Mouse (Mus musculus): ENCODE data around the gene Sdk2. TPM values are rescaled to one million over a fixed set of nuclear protein-coding genes. Genes with fewer than 3 reads are reported as not detected.

Gene Sdk2
- total and polyA plus RNA-seq, 3 experiments, result 0.13 TPM; not detected in 2

GRCm38 (mm10) chr11:113896006-113896405 lies 170.8 kb downstream of the Sdk2 start:
- no peak for DNase-seq (ENCODE audit: low read depth, low spot score)
- TF ChIP-seq SIN3A (IDR thresholded peaks at IDR 0.05; ENCODE audit: low read length) (no peak), MYC (IDR thresholded peaks at IDR 0.05; ENCODE audit: low read depth, low read length) (no peak), ZMIZ1 (IDR thresholded peaks at IDR 0.05; ENCODE audit: low read depth, low read length) (no peak), TBP (IDR thresholded peaks at IDR 0.05; ENCODE audit: low read depth, low read length) (no peak), MAFK (IDR thresholded peaks at IDR 0.05; ENCODE audit: borderline replicate concordance, low read depth, low read length) (no peak)

GRCm38 (mm10) chr11:113892924-113893323 lies 173.9 kb downstream of the Sdk2 start:
- Histone ChIP-seq H3K27ac (ENCODE audit: control insufficient read depth, low read depth, low read length) (no peak overlapping the region), H3K9me3 (replicated peaks; ENCODE audit: insufficient read depth, low read length) (no peaks in the 10 kb centered on the region), H3K36me3 (ENCODE audit: control insufficient read depth in 1 of 2, insufficient read depth in 2 of 2, low read length in 2 of 2) (no peaks in the 10 kb centered on the region), H3K4me3 (ENCODE audit: control insufficient read depth in 1 of 2, insufficient read depth in 1 of 2, low read depth in 2 of 2, low read length in 2 of 2) (no peak overlapping the region), H3K79me2 (ENCODE audit: control insufficient read depth, insufficient read depth, low read length, poor library complexity) (no peaks in the 10 kb centered on the region), H3K9ac (ENCODE audit: control insufficient read depth, low read depth, low read length, poor library complexity, severe bottlenecking) (no peak overlapping the region), H3K27me3 (ENCODE audit: control insufficient read depth in 1 of 2, insufficient read depth in 2 of 2, low read length in 2 of 2) (no peaks in the 10 kb centered on the region), H3K4me1 (ENCODE audit: control insufficient read depth in 1 of 2, insufficient read depth in 2 of 2, low read length in 2 of 2) (no peaks in the 10 kb centered on the region)
- no peak for DNase-seq (ENCODE audit: low read depth, low spot score)
- TF ChIP-seq POLR2A (IDR thresholded peaks at IDR 0.05; ENCODE audit: control insufficient read depth in 1 of 2, insufficient read depth in 1 of 2, low read depth in 1 of 2, low read length in 2 of 2, poor library complexity in 1 of 2), result no peak

More at GRCm38 (mm10) chr11:113896006-113896405, 170.8 kb downstream of the Sdk2 start:
- H3K4me3 ChIP-seq (ENCODE audit: control insufficient read depth in 1 of 2, insufficient read depth in 1 of 2, low read depth in 2 of 2, low read length in 2 of 2), result no peak overlapping the region
- H3K36me3 ChIP-seq (ENCODE audit: control insufficient read depth in 1 of 2, insufficient read depth in 2 of 2, low read length in 2 of 2), result no peaks in the 10 kb centered on the region
- H3K79me2 ChIP-seq (ENCODE audit: control insufficient read depth, insufficient read depth, low read length, poor library complexity), result no peaks in the 10 kb centered on the region
- no peaks in the 10 kb centered on the region for H3K9me3 ChIP-seq (replicated peaks; ENCODE audit: insufficient read depth, low read length)
- H3K27ac ChIP-seq (ENCODE audit: control insufficient read depth, low read depth, low read length), result no peak overlapping the region
- no peaks in the 10 kb centered on the region for H3K4me1 ChIP-seq (ENCODE audit: control insufficient read depth in 1 of 2, insufficient read depth in 2 of 2, low read length in 2 of 2)
- no peaks in the 10 kb centered on the region for H3K27me3 ChIP-seq (ENCODE audit: control insufficient read depth in 1 of 2, insufficient read depth in 2 of 2, low read length in 2 of 2)
- no peak overlapping the region for H3K9ac ChIP-seq (ENCODE audit: control insufficient read depth, low read depth, low read length, poor library complexity, severe bottlenecking)

- Histone ChIP-seq H3K36me3 (ENCODE audit: control insufficient read depth in 1 of 2, insufficient read depth in 2 of 2, low read length in 2 of 2) (no peaks in the 10 kb centered on the region), H3K27me3 (ENCODE audit: control insufficient read depth in 1 of 2, insufficient read depth in 2 of 2, low read length in 2 of 2) (no peaks in the 10 kb centered on the region), H3K9ac (ENCODE audit: control insufficient read depth, low read depth, low read length, poor library complexity, severe bottlenecking) (no peak overlapping the region), H3K79me2 (ENCODE audit: control insufficient read depth, insufficient read depth, low read length, poor library complexity) (no peaks in the 10 kb centered on the region), H3K27ac (ENCODE audit: control insufficient read depth, low read depth, low read length) (no peak overlapping the region), H3K4me1 (ENCODE audit: control insufficient read depth in 1 of 2, insufficient read depth in 2 of 2, low read length in 2 of 2) (no peaks in the 10 kb centered on the region), H3K4me3 (ENCODE audit: control insufficient read depth in 1 of 2, insufficient read depth in 1 of 2, low read depth in 2 of 2, low read length in 2 of 2) (no peak overlapping the region), H3K9me3 (replicated peaks; ENCODE audit: insufficient read depth, low read length) (no peaks in the 10 kb centered on the region)
- DNase-seq (ENCODE audit: low read depth, low spot score), result no peak
- no peak for TF ChIP-seq ELF1 (IDR thresholded peaks at IDR 0.05; ENCODE audit: low read depth, low read length)
- no peak for TF ChIP-seq JUND (IDR thresholded peaks at IDR 0.05; ENCODE audit: low read depth, low read length)
- no peak for TF ChIP-seq GATA1 (IDR thresholded peaks at IDR 0.05; ENCODE audit: low read depth, low read length)
- TF ChIP-seq ZKSCAN1 (IDR thresholded peaks at IDR 0.05; ENCODE audit: low read depth, low read length), result no peak
- no peak for TF ChIP-seq EP300 (IDR thresholded peaks at IDR 0.05; ENCODE audit: low read depth in 1 of 2, low read length in 2 of 2)
- TF ChIP-seq NRF1 (IDR thresholded peaks at IDR 0.05; ENCODE audit: insufficient read depth, low read depth, low read length, poor library complexity, severe bottlenecking), result no peak
- TF ChIP-seq SIN3A (IDR thresholded peaks at IDR 0.05; ENCODE audit: low read length), result no peak
- TF ChIP-seq NELFE (IDR thresholded peaks at IDR 0.05; ENCODE audit: low read depth, low read length), result no peak
- TF ChIP-seq ZNF384 (IDR thresholded peaks at IDR 0.05; ENCODE audit: low read depth, low read length), result no peak
- TF ChIP-seq MAFK (IDR thresholded peaks at IDR 0.05; ENCODE audit: borderline replicate concordance, low read depth, low read length), result no peak
- TF ChIP-seq SMC3 (IDR thresholded peaks at IDR 0.05; ENCODE audit: low read depth, low read length), result no peak
- TF ChIP-seq ETS1 (IDR thresholded peaks at IDR 0.05; ENCODE audit: low read depth, low read length), result no peak
- TF ChIP-seq MYC (IDR thresholded peaks at IDR 0.05; ENCODE audit: low read depth, low read length), result no peak
Observed at GRCm38 (mm10) chr11:113892067-113892466, 174.8 kb downstream of the Sdk2 start.
